Mouse (Mus musculus) heart, adult 2 months (tissue): Measurements from ENCODE around the gene Actn2. TPM values are rescaled to one million over a fixed set of nuclear protein-coding genes. Genes with fewer than 3 reads are reported as not detected.

Experiments
- DNase-seq, 2 experiments: peaks; one replicate each; pipeline ENCODE4 v3.0.0; 2021
- H3K27ac ChIP-seq: fragments of 200-600 bp; 2 replicates; pipeline ENCODE4 v1.8.1; 2022
- H3K27me3 ChIP-seq: fragments of 200-500 bp; 2 replicates; pipeline ENCODE4 v1.6.1; 2012; ENCODE audit warnings: mild to moderate bottlenecking, low read length, inconsistent platforms, mixed read lengths; ENCODE audit not compliant: control insufficient read depth, insufficient read depth
- H3K36me3 ChIP-seq: fragments of 200-500 bp; 2 replicates; pipeline ENCODE4 v1.6.1; 2012; ENCODE audit warnings: low read length, inconsistent platforms; ENCODE audit not compliant: control insufficient read depth, insufficient read depth
- H3K4me1 ChIP-seq: fragments of 200-500 bp; 2 replicates; pipeline ENCODE4 v1.6.1; 2011; ENCODE audit warnings: low read length; ENCODE audit not compliant: control insufficient read depth, insufficient read depth
- H3K4me3 ChIP-seq: fragments of 200-600 bp; 2 replicates; pipeline ENCODE4 v1.8.1; 2022
- H3K79me2 ChIP-seq: fragments of 200-500 bp; replicated peaks from 2 replicates; pipeline ENCODE4 v1.6.1; 2012; ENCODE audit warnings: mild to moderate bottlenecking, inconsistent platforms, low read length, moderate library complexity, mixed read lengths; ENCODE audit not compliant: control insufficient read depth, insufficient read depth
- H3K9ac ChIP-seq: fragments of 200-500 bp; 2 replicates; pipeline ENCODE4 v1.6.1; 2012; ENCODE audit warnings: low read depth, mild to moderate bottlenecking, control low read depth, inconsistent platforms, low read length, mixed read lengths
- CTCF ChIP-seq: fragments of 200-600 bp; IDR thresholded peaks from 2 replicates; pipeline ENCODE4 v1.8.1; 2022; ENCODE audit warnings: antibody characterized with exemption, mild to moderate bottlenecking, moderate library complexity
- EP300 ChIP-seq: fragments of 200-500 bp; IDR thresholded peaks from 2 replicates; pipeline ENCODE4 v1.6.1; 2011; ENCODE audit warnings: low read depth, low read length, control low read depth; ENCODE audit not compliant: insufficient read depth
- POLR2A ChIP-seq: fragments of 200-500 bp; IDR thresholded peaks from 2 replicates; pipeline ENCODE4 v1.6.1; 2011; ENCODE audit warnings: mild to moderate bottlenecking, low read depth, low read length, control low read depth; ENCODE audit not compliant: insufficient read depth
- WGBS: fragments of 180-500 bp; shearing (Covaris S2); methylation state at CpG from one replicate; pipeline ENCODE4 v1.1.7; 2018; 5-methylcytosine and 5-hydroxymethylcytosine counted together
- intact Hi-C: fragments of 180-260 bp; cut with DNase I; formaldehyde crosslinking; loops from one replicate; pipeline ENCODE4 v1.15.1; 2025
- polyA plus RNA-seq: library from polyadenylated mRNA; depleted of rRNA; stranded (reverse); fragments of >200 nt; gene quantifications from 2 replicates; pipeline ENCODE4 v1.2.3, GENCODE M21; 2012
- total RNA-seq, 2 experiments: library from RNA; stranded (reverse); gene quantifications; 2 replicates each; pipeline ENCODE4 v1.2.3; 2021

Actn2 gene
- total and polyA plus RNA-seq, 3 experiments, result 1,397 to 1,900 (median 1,781) TPM

GRCm38 (mm10) chr13:12346837-12347236 is 6.3 kb upstream of the Actn2 start:
- no peaks in the 10 kb centered on the region for H3K36me3 ChIP-seq
- 44% methylated on average over 3 of the region's 3 CpGs for WGBS
- intact Hi-C loops, result no loop called here
- no peak overlapping the region for H3K27ac ChIP-seq
- TF ChIP-seq CTCF, result no peak
- no peak for TF ChIP-seq EP300
- TF ChIP-seq POLR2A, result no peak
- no peak overlapping the region for H3K9ac ChIP-seq
- H3K79me2 ChIP-seq, result no peaks in the 10 kb centered on the region
- H3K27me3 ChIP-seq, result no peaks in the 10 kb centered on the region
- H3K4me1 ChIP-seq, result no peaks in the 10 kb centered on the region
- DNase-seq, result no peak
- H3K4me3 ChIP-seq, result no peak overlapping the region

GRCm38 (mm10) chr13:12341447-12341846 is 887 bp upstream of the Actn2 start:
- no peaks in the 10 kb centered on the region; the same call in 1 of the 2 replicates for H3K79me2 ChIP-seq
- peaks cover 2% of the 10 kb centered on the region; the same call in 1 of the 2 replicates for H3K4me1 ChIP-seq
- H3K4me3 ChIP-seq, result no peak overlapping the region
- no peak overlapping the region for H3K27ac ChIP-seq
- 39% methylated on average over 6 of the region's 6 CpGs for WGBS
- H3K27me3 ChIP-seq, result peaks cover 3% of the 10 kb centered on the region; the same call in 1 of the 2 replicates
- H3K36me3 ChIP-seq, result peaks cover 2% of the 10 kb centered on the region
- no peak for TF ChIP-seq CTCF
- no peak for TF ChIP-seq POLR2A
- TF ChIP-seq EP300, result no peak
- no peak for DNase-seq
- no peak overlapping the region for H3K9ac ChIP-seq
- intact Hi-C loops, result no loop called here

DNA sequence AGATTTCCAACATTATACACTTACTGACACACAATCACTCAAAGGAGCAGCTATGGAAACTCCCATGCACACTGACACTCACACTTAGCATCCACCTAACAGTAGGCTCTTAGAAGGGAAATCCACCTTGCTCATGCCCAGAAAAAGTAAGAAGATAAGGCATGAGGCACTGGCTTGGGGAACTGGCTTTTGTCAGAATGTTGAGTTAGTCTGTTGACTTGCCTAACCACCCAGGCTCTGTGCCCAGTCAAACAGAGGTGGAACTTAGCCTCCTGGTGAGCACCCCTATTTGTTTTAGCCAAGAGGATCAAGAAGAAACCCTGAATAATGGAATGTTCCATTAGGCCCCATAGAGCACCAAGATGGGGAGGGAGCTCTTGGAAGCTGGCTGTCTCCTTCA is 1.1 kb downstream of the Actn2 start:
- DNase-seq, result peak in 1 of 2 experiments; percentile 64

DNA sequence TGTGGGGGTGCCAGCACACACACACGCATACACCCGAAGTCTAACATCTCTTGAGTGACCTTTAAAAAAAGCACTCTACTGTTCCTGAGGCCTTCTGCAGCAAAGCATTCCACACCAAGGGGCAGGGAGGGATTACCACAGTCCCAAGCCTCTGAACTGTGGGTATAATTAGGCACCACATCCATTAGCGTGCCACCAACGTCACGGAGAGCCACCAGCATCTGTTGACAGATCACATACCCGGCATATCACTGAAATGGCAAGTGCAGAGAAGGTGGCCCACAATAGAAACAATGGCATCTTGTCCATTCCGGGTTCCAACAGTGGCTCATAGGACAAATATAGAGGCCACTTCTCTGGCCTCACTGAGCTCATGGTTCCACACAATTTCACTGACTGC is 2.8 kb downstream of the Actn2 start:
- H3K9ac ChIP-seq, result peak overlapping the region; percentile 62
- H3K4me3 ChIP-seq, result peak overlapping the region; percentile 55
- no peaks in the 10 kb centered on the region; the same call in 1 of the 2 replicates for H3K79me2 ChIP-seq
- intact Hi-C loops, result loop anchor here (5.0 kb wide), 1 partner anchor 40 kb away; no protein-coding TSS in a partner anchor
- H3K27me3 ChIP-seq, result peaks cover 3% of the 10 kb centered on the region; the same call in 1 of the 2 replicates
- TF ChIP-seq POLR2A (peak; percentile 83), CTCF (no peak), EP300 (peak; percentile 100)
- peaks cover 13% of the 10 kb centered on the region for H3K36me3 ChIP-seq
- peak overlapping the region; percentile 94 for H3K27ac ChIP-seq
- WGBS, result 62% methylated on average over 7 of the region's 7 CpGs
- DNase-seq, result peak; percentile 39 to 80
- peaks cover 3% of the 10 kb centered on the region for H3K4me1 ChIP-seq

More for the DNA sequence above, 1.1 kb downstream of the Actn2 start:
- Histone ChIP-seq H3K27me3 (peaks cover 3% of the 10 kb centered on the region; the same call in 1 of the 2 replicates), H3K79me2 (no peaks in the 10 kb centered on the region; the same call in 1 of the 2 replicates), H3K36me3 (peaks cover 13% of the 10 kb centered on the region), H3K4me1 (peaks cover 2% of the 10 kb centered on the region; the same call in 1 of the 2 replicates), H3K9ac (peak overlapping the region; percentile 96), H3K4me3 (peak overlapping the region; percentile 55), H3K27ac (peak overlapping the region; percentile 94)
- TF ChIP-seq EP300 (peak; percentile 33; the same call in 1 of the 2 replicates), POLR2A (0 out of 2 replicates have a peak, but pooled peaks have one; percentile 41), CTCF (no peak)
- intact Hi-C loops, result loop anchor here (1.0 to 5.0 kb wide), 2 partner anchors 30 to 42 kb away; no protein-coding TSS in a partner anchor

- WGBS, result 50% methylated on average over 12 of the region's 12 CpGs
- peak overlapping the region; percentile 59 for H3K9ac ChIP-seq
- no peak for TF ChIP-seq CTCF
- TF ChIP-seq POLR2A, result 0 out of 2 replicates have a peak, but pooled peaks have one; percentile 14
- H3K4me3 ChIP-seq, result no peak overlapping the region
- no peaks in the 10 kb centered on the region for H3K27me3 ChIP-seq
- intact Hi-C loops, result no loop called here
- peaks cover 9% of the 10 kb centered on the region for H3K4me1 ChIP-seq
- H3K27ac ChIP-seq, result peak overlapping the region; percentile 85
- peaks cover 7% of the 10 kb centered on the region for H3K79me2 ChIP-seq
- DNase-seq, result no peak
- H3K36me3 ChIP-seq, result peaks cover 18% of the 10 kb centered on the region
Measured at GRCm38 (mm10) chr13:12334016-12334415, 6.5 kb downstream of the Actn2 start.

DNA sequence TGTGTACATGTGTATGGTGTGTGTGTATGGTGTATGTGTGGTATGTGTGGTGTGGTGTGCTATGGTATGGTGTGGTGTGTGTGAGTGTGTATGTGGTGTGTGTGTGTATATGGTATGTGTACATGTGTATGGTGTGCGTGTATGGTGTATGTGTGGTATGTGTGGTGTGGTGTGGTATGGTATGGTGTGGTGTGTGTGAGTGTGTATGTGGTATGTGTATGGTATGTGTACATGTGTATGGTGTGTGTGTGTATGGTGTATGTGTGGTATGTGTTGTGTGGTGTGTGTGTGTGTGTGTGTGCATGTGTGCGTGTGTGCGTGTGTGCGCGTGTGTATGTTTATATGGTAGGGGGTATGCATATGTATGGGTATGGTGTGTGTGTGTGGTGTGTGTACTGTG is 9.0 kb downstream of the Actn2 start:
- TF ChIP-seq EP300, result no peak
- no peak for TF ChIP-seq CTCF
- TF ChIP-seq POLR2A, result 0 out of 2 replicates have a peak, but pooled peaks have one; percentile 3
- WGBS, result 95% methylated on average over 5 of the region's 5 CpGs
- H3K79me2 ChIP-seq, result peaks cover 7% of the 10 kb centered on the region
- no peak overlapping the region for H3K4me3 ChIP-seq
- peak overlapping the region; percentile 35 for H3K9ac ChIP-seq
- DNase-seq, result no peak
- peaks cover 23% of the 10 kb centered on the region for H3K36me3 ChIP-seq
- no peaks in the 10 kb centered on the region for H3K27me3 ChIP-seq
- H3K27ac ChIP-seq, result no peak overlapping the region
- H3K4me1 ChIP-seq, result peaks cover 11% of the 10 kb centered on the region
- intact Hi-C loops, result no loop called here
